Mouse (Mus musculus) midbrain, embryonic 16.5 days (tissue): ENCODE measurements around the gene Dnlz. TPM values are rescaled to one million over a fixed set of nuclear protein-coding genes. Genes with fewer than 3 reads are reported as not detected.
A peak's percentile ranks its signal among the peaks of the same experiment; 100 is the strongest.

ENCODE experiments used
- ATAC-seq: fragments of 200-750 bp; cut with Nextera tagmentation; 2 replicates; pipeline ENCODE4 v1.8.0; 2017; ENCODE audit warnings: moderate TSS enrichment
- H3K27ac ChIP-seq: fragments of 300-500 bp; sonication (generic); 2 replicates; pipeline ENCODE4 v1.5.1; 2014; ENCODE audit warnings: mild to moderate bottlenecking, low read length, mixed read lengths
- H3K27me3 ChIP-seq: fragments of 300-500 bp; sonication (generic); 2 replicates; pipeline ENCODE4 v1.6.1; 2014; ENCODE audit warnings: low read depth, low read length, mixed read lengths; ENCODE audit not compliant: control insufficient read depth, insufficient read depth
- H3K36me3 ChIP-seq: fragments of 300-500 bp; sonication (generic); 2 replicates; pipeline ENCODE4 v1.6.1; 2014; ENCODE audit warnings: mild to moderate bottlenecking, low read length, moderate library complexity, mixed read lengths; ENCODE audit not compliant: control insufficient read depth, insufficient read depth
- H3K4me1 ChIP-seq: fragments of 300-500 bp; sonication (generic); 2 replicates; pipeline ENCODE4 v1.6.1; 2014; ENCODE audit warnings: mild to moderate bottlenecking, low read length, mixed read lengths; ENCODE audit not compliant: control insufficient read depth, insufficient read depth
- H3K4me2 ChIP-seq: fragments of 300-500 bp; sonication (generic); 2 replicates; pipeline ENCODE4 v1.6.1; 2014; ENCODE audit warnings: mild to moderate bottlenecking, low read length, mixed read lengths
- H3K4me3 ChIP-seq: fragments of 300-500 bp; sonication (generic); 2 replicates; pipeline ENCODE4 v1.5.1; 2014; ENCODE audit warnings: low read depth, mild to moderate bottlenecking, low read length, moderate library complexity, mixed read lengths
- H3K9ac ChIP-seq: fragments of 300-500 bp; sonication (generic); 2 replicates; pipeline ENCODE4 v1.6.1; 2014; ENCODE audit warnings: low read depth, low read length, mixed read lengths
- H3K9me3 ChIP-seq: fragments of 300-500 bp; sonication (generic); replicated peaks from 2 replicates; pipeline ENCODE4 v1.6.1; 2014; ENCODE audit warnings: mild to moderate bottlenecking, low read length, mixed read lengths; ENCODE audit not compliant: control insufficient read depth, poor library complexity, severe bottlenecking
- WGBS: fragments of 180-500 bp; shearing (Covaris S2); extraction: QIAGEN DNeasy Blood & Tissue Kit; methylation state at CpG from one replicate; pipeline ENCODE4 v1.1.7; 2014; 5-methylcytosine and 5-hydroxymethylcytosine counted together
- polyA plus RNA-seq: library from polyadenylated mRNA; unstranded; fragments of >200 nt; fragmentation: Nextera tagmentation; extraction: Ambion mirVana; gene quantifications from 2 replicates; pipeline ENCODE4 v1.2.1, GENCODE M21; 2015

Gene Dnlz
- polyA plus RNA-seq, result 24.7 and 27.2 TPM in 2 replicates

- H3K9ac ChIP-seq, result peak within 1 kb of the TSS; percentile 97
- ATAC-seq, result peak; percentile 86
- H3K27me3 ChIP-seq, result no peaks in the 10 kb centered on the region
- H3K36me3 ChIP-seq, result peaks cover 10% of the 10 kb centered on the region
- H3K27ac ChIP-seq, result peak within 1 kb of the TSS; percentile 94
- no peaks in the 10 kb centered on the region for H3K9me3 ChIP-seq
- H3K4me2 ChIP-seq, result peak within 1 kb of the TSS; percentile 97
- peak within 1 kb of the TSS; percentile 68 for H3K4me3 ChIP-seq
- WGBS, result 2% methylated on average over 62 of the region's 62 CpGs
- H3K4me1 ChIP-seq, result peaks cover 22% of the 10 kb centered on the region
Observed at GRCm38 (mm10) chr2:26351358-26352290, at the start of gene Dnlz. Gene Dnlz, minus strand, starts transcription at chr2:26352110.

GRCm38 (mm10) chr2:26401023-26401422 lies 49.1 kb upstream of the Dnlz start:
- WGBS, result 94% methylated on average over 4 of the region's 4 CpGs
- no peak overlapping the region for H3K9ac ChIP-seq
- H3K4me1 ChIP-seq, result peaks cover 14% of the 10 kb centered on the region
- peaks cover 43% of the 10 kb centered on the region for H3K36me3 ChIP-seq
- H3K4me2 ChIP-seq, result no peak overlapping the region
- H3K27me3 ChIP-seq, result no peaks in the 10 kb centered on the region
- H3K9me3 ChIP-seq, result no peaks in the 10 kb centered on the region
- no peak overlapping the region for H3K4me3 ChIP-seq
- H3K27ac ChIP-seq, result no peak overlapping the region
- ATAC-seq, result no peak

DNA sequence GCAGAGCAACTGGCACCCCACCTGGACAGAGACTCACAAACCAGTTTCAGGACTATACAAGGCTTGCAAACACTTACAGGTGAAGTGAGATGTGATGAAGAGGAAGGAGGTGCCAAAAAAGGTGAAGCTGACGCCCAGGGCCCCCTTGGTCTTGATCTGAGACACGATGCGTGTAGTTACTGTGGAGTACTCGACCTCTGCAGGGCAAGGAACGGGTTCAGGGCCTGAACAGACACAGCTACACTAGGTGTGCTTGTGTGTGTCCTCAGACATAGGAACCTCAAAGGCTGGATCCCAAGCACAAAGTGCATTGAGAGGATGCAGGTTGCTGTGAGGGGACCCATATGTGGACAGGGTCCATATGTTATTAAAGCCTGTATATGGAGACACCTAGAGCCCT lies 48.4 kb upstream of the Dnlz start:
- Histone ChIP-seq H3K4me3 (no peak overlapping the region), H3K9ac (no peak overlapping the region), H3K27me3 (no peaks in the 10 kb centered on the region), H3K27ac (no peak overlapping the region), H3K4me2 (no peak overlapping the region), H3K4me1 (peaks cover 7% of the 10 kb centered on the region), H3K9me3 (no peaks in the 10 kb centered on the region), H3K36me3 (peaks cover 50% of the 10 kb centered on the region)
- no peak for ATAC-seq
- WGBS, result 89% methylated on average over 5 of the region's 5 CpGs

GRCm38 (mm10) chr2:26399647-26400046 lies 47.7 kb upstream of the Dnlz start:
- WGBS, result 92% methylated on average over 5 of the region's 5 CpGs
- Histone ChIP-seq H3K4me2 (no peak overlapping the region), H3K27me3 (no peaks in the 10 kb centered on the region), H3K4me3 (no peak overlapping the region), H3K9me3 (no peaks in the 10 kb centered on the region), H3K9ac (no peak overlapping the region), H3K27ac (no peak overlapping the region), H3K4me1 (0 out of 2 replicates have a peak, but pooled peaks cover 2% of the 10 kb centered on the region), H3K36me3 (peaks cover 57% of the 10 kb centered on the region)
- ATAC-seq, result no peak

DNA sequence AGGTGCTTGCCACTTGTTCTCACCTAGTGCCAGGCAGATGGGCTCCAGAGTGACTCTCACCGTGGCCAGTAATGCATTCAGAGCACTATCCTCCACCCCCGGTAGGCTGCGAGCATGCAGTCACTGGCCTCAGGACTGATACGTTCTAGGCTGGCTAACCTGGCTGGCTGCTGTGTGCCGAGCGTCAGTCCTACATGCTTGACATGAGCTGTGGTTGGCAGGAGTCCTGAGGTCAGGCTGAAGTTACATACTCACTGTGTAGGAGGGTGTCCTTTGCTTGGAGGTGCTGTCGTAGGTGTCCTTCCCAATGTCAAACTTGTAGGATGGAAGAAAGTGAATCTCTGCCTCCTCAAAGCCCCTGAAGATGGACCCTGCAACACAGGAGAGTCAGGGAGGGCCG lies 47.1 kb upstream of the Dnlz start:
- Histone ChIP-seq H3K9ac (no peak overlapping the region), H3K4me2 (no peak overlapping the region), H3K4me3 (no peak overlapping the region), H3K9me3 (no peaks in the 10 kb centered on the region), H3K27me3 (no peaks in the 10 kb centered on the region), H3K27ac (no peak overlapping the region), H3K36me3 (peaks cover 62% of the 10 kb centered on the region), H3K4me1 (no peaks in the 10 kb centered on the region)
- WGBS, result 92% methylated on average over 8 of the region's 8 CpGs
- ATAC-seq, result no peak

DNA sequence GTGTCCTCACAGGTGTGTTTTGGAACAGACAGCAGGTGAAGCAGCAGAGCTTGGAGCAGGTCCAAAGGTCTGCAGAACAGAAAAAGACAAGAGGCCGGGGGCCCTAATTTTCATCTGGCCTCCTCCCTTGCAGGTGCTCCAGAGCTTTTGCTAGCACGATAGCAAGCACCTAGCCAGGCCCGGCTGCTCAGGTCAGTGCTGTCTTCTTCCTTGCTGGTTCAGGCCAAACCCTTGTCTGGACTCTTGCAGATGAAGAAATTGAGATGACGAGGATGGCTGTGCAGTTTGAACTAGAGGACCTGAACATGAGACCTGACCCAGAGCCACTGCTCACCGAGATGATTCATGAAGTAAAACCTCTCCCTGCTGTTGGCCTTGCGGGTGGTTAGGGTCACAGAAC lies 39.7 kb upstream of the Dnlz start:
- Histone ChIP-seq H3K27ac (no peak overlapping the region), H3K36me3 (peaks cover 41% of the 10 kb centered on the region), H3K27me3 (no peaks in the 10 kb centered on the region), H3K4me3 (no peak overlapping the region), H3K4me2 (no peak overlapping the region), H3K4me1 (peaks cover 19% of the 10 kb centered on the region), H3K9me3 (no peaks in the 10 kb centered on the region), H3K9ac (no peak overlapping the region)
- no peak for ATAC-seq
- 92% methylated on average over 6 of the region's 6 CpGs for WGBS

GRCm38 (mm10) chr2:26390954-26391353 lies 39.0 kb upstream of the Dnlz start:
- H3K4me2 ChIP-seq, result no peak overlapping the region

GRCm38 (mm10) chr2:26389154-26389690 lies 37.3 kb upstream of the Dnlz start, which contains the start of the genes Entr1 and Pmpca:
Gene Entr1, minus strand, starts transcription at chr2:26389316.
Gene Pmpca, plus strand, starts transcription at chr2:26389339.
- H3K36me3 ChIP-seq, result peaks cover 38% of the 10 kb centered on the region
- under 1% methylated on average over 60 of the region's 60 CpGs for WGBS
- peak within 1 kb of the TSS; percentile 89 for H3K4me2 ChIP-seq
- peaks cover 19% of the 10 kb centered on the region for H3K4me1 ChIP-seq
- peak within 1 kb of the TSS; percentile 68 for H3K27ac ChIP-seq
- H3K27me3 ChIP-seq, result no peaks in the 10 kb centered on the region
- peak; percentile 91 for ATAC-seq
- no peaks in the 10 kb centered on the region for H3K9me3 ChIP-seq
- peak within 1 kb of the TSS; percentile 82 for H3K4me3 ChIP-seq
- H3K9ac ChIP-seq, result peak within 1 kb of the TSS; percentile 87

More at GRCm38 (mm10) chr2:26390954-26391353, 39.0 kb upstream of the Dnlz start:
- no peaks in the 10 kb centered on the region for H3K9me3 ChIP-seq
- no peak overlapping the region for H3K4me3 ChIP-seq
- peaks cover 41% of the 10 kb centered on the region for H3K36me3 ChIP-seq
- H3K4me1 ChIP-seq, result peaks cover 19% of the 10 kb centered on the region
- H3K9ac ChIP-seq, result no peak overlapping the region
- no peak overlapping the region for H3K27ac ChIP-seq
- ATAC-seq, result no peak
- H3K27me3 ChIP-seq, result no peaks in the 10 kb centered on the region
- 90% methylated on average over 3 of the region's 3 CpGs for WGBS

GRCm38 (mm10) chr2:26388682-26389153 lies 36.8 kb upstream of the Dnlz start:
- Histone ChIP-seq H3K4me2 (peak overlapping the region; percentile 89), H3K9ac (peak overlapping the region; percentile 87), H3K27ac (peak overlapping the region; percentile 68), H3K4me3 (peak overlapping the region; percentile 82), H3K4me1 (peaks cover 19% of the 10 kb centered on the region), H3K27me3 (no peaks in the 10 kb centered on the region), H3K9me3 (no peaks in the 10 kb centered on the region), H3K36me3 (peaks cover 39% of the 10 kb centered on the region)
- under 1% methylated on average over 43 of the region's 45 CpGs for WGBS
- ATAC-seq, result peak; percentile 63
